In the genomic region with DNA sequence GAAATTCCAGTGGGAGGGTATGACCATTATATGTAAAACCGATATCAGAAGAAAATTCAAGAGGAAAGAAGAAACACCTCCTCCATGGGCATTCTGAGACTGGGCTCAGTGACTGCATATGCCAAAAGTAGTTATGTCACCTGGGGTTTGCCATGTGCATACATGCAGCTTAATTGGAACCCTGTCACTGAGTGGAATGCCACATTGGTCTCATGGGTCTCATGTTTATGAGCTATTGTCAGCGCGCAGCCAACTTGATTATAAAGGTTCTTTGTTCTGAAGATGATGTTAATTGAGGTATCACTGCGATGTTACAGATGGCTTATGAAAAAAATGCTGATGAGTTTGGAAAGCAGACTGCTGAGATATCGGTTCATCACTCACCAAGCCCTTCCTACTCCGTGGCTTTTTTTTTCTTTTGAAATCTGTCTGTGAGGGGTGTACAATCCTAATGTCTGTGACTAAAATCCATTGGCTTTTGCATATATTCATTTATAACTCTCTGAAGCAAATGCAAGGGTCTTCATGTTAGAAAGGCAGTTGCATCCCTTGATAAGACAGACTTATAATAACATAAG, we compare ENCODE assay signal across 23 mouse cellular contexts. TPM values are rescaled to one million over a fixed set of nuclear protein-coding genes. Genes with fewer than 3 reads are reported as not detected.
DNase-seq lines count a peak whose midpoint lies in the region; ATAC-seq lines count a peak whose summit lies in the region.
"Had no signal": no experiment of that assay in that cellular context is flagged by ENCODE, and none has a peak within 500 bp of the region (broad histone marks: within the 10 kb centered on the region; RNA-seq: fewer than 3 reads in every experiment).

No protein-coding gene starts in this region.

- 69% methylated on average over 6 of the region's 6 CpGs for WGBS in forebrain, embryonic 14.5 days
- 75% methylated on average over 6 of the region's 6 CpGs for WGBS in forebrain, embryonic 13.5 days
- WGBS in neural tube, embryonic 12.5 days: 70% methylated on average over 6 of the region's 6 CpGs
- WGBS in midbrain, embryonic 15.5 days: 52% methylated on average over 6 of the region's 6 CpGs

- no peaks in the 10 kb centered on the region for H3K4me1 ChIP-seq in forebrain, embryonic 14.5 days (ENCODE audit: control insufficient read depth, insufficient read depth, low read length)
- no peaks in the 10 kb centered on the region for H3K4me1 ChIP-seq in forebrain, embryonic 13.5 days
- no peaks in the 10 kb centered on the region for H3K4me1 ChIP-seq in neural tube, embryonic 12.5 days
- no peaks in the 10 kb centered on the region for H3K4me1 ChIP-seq in midbrain, embryonic 15.5 days
- H3K4me1 ChIP-seq: intestine, embryonic 15.5 days; kidney, embryonic 15.5 days; lung, embryonic 15.5 days had no signal

- no peak overlapping the region for H3K9ac ChIP-seq in forebrain, embryonic 14.5 days (ENCODE audit: low read length)
- no peak overlapping the region for H3K9ac ChIP-seq in forebrain, embryonic 13.5 days
- H3K9ac ChIP-seq in neural tube, embryonic 12.5 days: no peak overlapping the region
- no peak overlapping the region for H3K9ac ChIP-seq in midbrain, embryonic 15.5 days
- H3K9ac ChIP-seq: intestine, embryonic 15.5 days; kidney, embryonic 15.5 days; liver, embryonic 14.5 days; lung, embryonic 15.5 days had no signal

- no peaks in the 10 kb centered on the region for H3K27me3 ChIP-seq in forebrain, embryonic 14.5 days (replicated peaks; ENCODE audit: control insufficient read depth, insufficient read depth, low read length)
- H3K27me3 ChIP-seq in forebrain, embryonic 13.5 days: no peaks in the 10 kb centered on the region
- H3K27me3 ChIP-seq in neural tube, embryonic 12.5 days (replicated peaks): no peaks in the 10 kb centered on the region
- no peaks in the 10 kb centered on the region for H3K27me3 ChIP-seq in midbrain, embryonic 15.5 days (replicated peaks)
- H3K27me3 ChIP-seq: intestine, embryonic 15.5 days; kidney, embryonic 15.5 days; lung, embryonic 15.5 days had no signal

- H3K4me2 ChIP-seq in forebrain, embryonic 14.5 days (ENCODE audit: low read length): no peak overlapping the region
- H3K4me2 ChIP-seq in forebrain, embryonic 13.5 days: no peak overlapping the region
- H3K4me2 ChIP-seq in neural tube, embryonic 12.5 days (replicated peaks): no peak overlapping the region
- H3K4me2 ChIP-seq in midbrain, embryonic 15.5 days: no peak overlapping the region
- H3K4me2 ChIP-seq: intestine, embryonic 15.5 days; kidney, embryonic 15.5 days; lung, embryonic 15.5 days had no signal

- DNase-seq in forebrain, embryonic 14.5 days (ENCODE audit: low spot score): peak; percentile 37
- no peak for DNase-seq in neural tube, embryonic 10.5 days (ENCODE audit: extremely low spot score, low spot score)
- DNase-seq in retina, postnatal 1 day: peak; percentile 83
- no peak for DNase-seq in gastrocnemius, adult 8-10 months (ENCODE audit: low spot score in 2 of 2)
- DNase-seq in kidney, adult 8-10 months: no peak
- DNase-seq: adrenal gland, adult 2 months; cerebellum, adult 9-11 months; embryo, embryonic 11 days; gastrocnemius, postnatal 10 days; heart, adult 18-20 months; heart, postnatal 36 days; lung, postnatal 4 days; right cerebral cortex, postnatal 14 days; spleen, adult 18-20 months; thymus, postnatal 36 days had no signal

- no peak overlapping the region for H3K4me3 ChIP-seq in forebrain, embryonic 14.5 days (ENCODE audit: low read depth, low read length)
- no peak overlapping the region for H3K4me3 ChIP-seq in forebrain, embryonic 13.5 days
- H3K4me3 ChIP-seq in neural tube, embryonic 12.5 days: no peak overlapping the region
- no peak overlapping the region for H3K4me3 ChIP-seq in midbrain, embryonic 15.5 days
- H3K4me3 ChIP-seq: intestine, embryonic 15.5 days; kidney, embryonic 15.5 days; lung, embryonic 15.5 days had no signal

- no peaks in the 10 kb centered on the region for H3K36me3 ChIP-seq in forebrain, embryonic 14.5 days (ENCODE audit: control insufficient read depth, insufficient read depth, low read length)
- H3K36me3 ChIP-seq in forebrain, embryonic 13.5 days (ENCODE audit: poor library complexity, severe bottlenecking): no peaks in the 10 kb centered on the region
- no peaks in the 10 kb centered on the region for H3K36me3 ChIP-seq in neural tube, embryonic 12.5 days
- H3K36me3 ChIP-seq in midbrain, embryonic 15.5 days (replicated peaks): no peaks in the 10 kb centered on the region
- H3K36me3 ChIP-seq: intestine, embryonic 15.5 days; kidney, embryonic 15.5 days; lung, embryonic 15.5 days had no signal

- H3K27ac ChIP-seq in forebrain, embryonic 14.5 days (ENCODE audit: low read depth, low read length): no peak overlapping the region
- no peak overlapping the region for H3K27ac ChIP-seq in forebrain, embryonic 13.5 days
- H3K27ac ChIP-seq in neural tube, embryonic 12.5 days: no peak overlapping the region
- H3K27ac ChIP-seq in midbrain, embryonic 15.5 days: no peak overlapping the region
- H3K27ac ChIP-seq: intestine, embryonic 15.5 days; kidney, embryonic 15.5 days; liver, embryonic 14.5 days; lung, embryonic 15.5 days had no signal

- ATAC-seq in forebrain, embryonic 14.5 days: no peak
- no peak for ATAC-seq in forebrain, embryonic 13.5 days
- ATAC-seq in neural tube, embryonic 12.5 days (ENCODE audit: low FRiP score, low read depth): peak; percentile 70
- ATAC-seq in midbrain, embryonic 15.5 days (replicated peaks): peak; percentile 77; the same call in 1 of the 2 replicates
- ATAC-seq: intestine, embryonic 15.5 days had no signal

- no peaks in the 10 kb centered on the region for H3K9me3 ChIP-seq in forebrain, embryonic 14.5 days (replicated peaks; ENCODE audit: control insufficient read depth, low read length)
- H3K9me3 ChIP-seq in forebrain, embryonic 13.5 days (replicated peaks): no peaks in the 10 kb centered on the region
- no peaks in the 10 kb centered on the region for H3K9me3 ChIP-seq in neural tube, embryonic 12.5 days
- no peaks in the 10 kb centered on the region for H3K9me3 ChIP-seq in midbrain, embryonic 15.5 days
- H3K9me3 ChIP-seq: intestine, embryonic 15.5 days; kidney, embryonic 15.5 days; lung, embryonic 15.5 days had no signal

RNA-seq across cellular contexts. Expression of gene Trp63, which starts 52.3 kb away (rescaled TPM):
- polyA plus RNA-seq in forebrain, embryonic 14.5 days (2014; fragmentation: Nextera tagmentation; extraction: Ambion mirVana): 0.04 and 0.11 TPM in 2 replicates
- polyA plus RNA-seq in forebrain, embryonic 13.5 days (2015; fragmentation: Nextera tagmentation; extraction: Ambion mirVana): 0.12 and 0.16 TPM in 2 replicates
- 3.0 and 3.3 TPM in 2 replicates for polyA plus RNA-seq in neural tube, embryonic 12.5 days (2016; fragmentation: Nextera tagmentation; extraction: Ambion mirVana)
- polyA plus RNA-seq in midbrain, embryonic 15.5 days (2015; fragmentation: Nextera tagmentation; extraction: Ambion mirVana): 0.25 and 0.28 TPM in 2 replicates
- 10 to 100 TPM in 3 of 4 experiments, 1 to 10 TPM in 1; 8.6 to 14.6 (median 10.8) TPM for total RNA-seq in gastrocnemius, adult 8-10 months (2022)
- polyA plus RNA-seq: C2C12 had no signal

Comparison
In these comparisons a context has a peak if more than half of its experiments do, and no peak if none do; other contexts are left out.
1. ATAC-seq: peak in neural tube, embryonic 12.5 days (single experiment) and midbrain, embryonic 15.5 days (single experiment); none in forebrain, embryonic 14.5 days (single experiment) and forebrain, embryonic 13.5 days (single experiment).
2. DNase-seq: peak in forebrain, embryonic 14.5 days (single experiment) and retina, postnatal 1 day (single experiment); none in neural tube, embryonic 10.5 days (single experiment), gastrocnemius, adult 8-10 months (0 of 2) and kidney, adult 8-10 months (0 of 2).